Mouse (Mus musculus): ENCODE results near the gene Hcfc2.

The Hcfc2 gene

DNA sequence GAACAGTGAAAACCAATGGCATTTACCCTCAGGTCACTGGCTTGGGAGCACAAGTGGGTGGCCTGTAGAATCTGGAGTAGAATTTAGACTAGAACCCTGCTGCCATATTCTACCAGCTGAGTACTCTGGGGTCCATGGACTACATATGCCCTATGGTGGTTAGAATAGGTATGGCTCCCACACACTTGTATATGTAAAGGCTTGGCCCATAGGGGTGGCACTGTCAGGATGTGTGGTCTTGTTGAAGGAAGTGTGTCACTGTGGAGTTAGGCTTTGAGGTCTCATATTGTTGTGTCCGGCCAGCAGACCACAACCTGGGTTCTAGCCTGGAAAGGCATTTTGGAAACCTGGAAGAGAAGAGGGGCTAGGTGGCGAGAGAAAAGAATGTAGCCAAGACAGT lies 74.8 kb downstream of the Hcfc2 start:
- no peak for DNase-seq (ENCODE audit: low spot score in 2 of 2)

DNA sequence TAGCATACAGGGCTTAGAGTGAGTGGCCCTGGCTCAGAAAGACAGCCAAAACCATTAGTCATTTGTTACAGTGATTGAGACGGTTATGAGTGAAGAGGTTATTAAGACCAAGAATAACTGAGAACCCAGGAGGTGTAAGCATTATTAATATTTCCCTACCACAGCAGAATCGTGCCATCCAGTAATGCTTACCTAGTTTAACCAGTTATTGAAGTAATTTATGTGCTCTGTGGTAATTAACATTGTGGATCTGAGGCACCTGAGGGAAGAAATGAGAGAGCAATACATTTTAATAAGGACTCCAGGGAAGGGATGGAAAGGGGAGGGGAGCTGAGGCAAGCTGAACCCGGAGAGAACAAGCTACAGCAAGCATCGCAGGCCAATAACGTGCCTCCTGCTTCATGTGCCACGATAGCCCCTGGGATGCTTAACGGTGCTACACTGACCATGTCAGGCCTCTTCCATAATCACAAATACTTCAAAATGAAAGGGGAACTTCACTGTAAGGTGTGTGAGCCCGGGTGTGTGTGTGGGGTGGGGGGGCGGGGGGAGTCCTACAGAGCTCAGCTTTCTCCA lies 75.7 kb downstream of the Hcfc2 start:
- no peak for DNase-seq (ENCODE audit: low spot score in 2 of 2)

DNA sequence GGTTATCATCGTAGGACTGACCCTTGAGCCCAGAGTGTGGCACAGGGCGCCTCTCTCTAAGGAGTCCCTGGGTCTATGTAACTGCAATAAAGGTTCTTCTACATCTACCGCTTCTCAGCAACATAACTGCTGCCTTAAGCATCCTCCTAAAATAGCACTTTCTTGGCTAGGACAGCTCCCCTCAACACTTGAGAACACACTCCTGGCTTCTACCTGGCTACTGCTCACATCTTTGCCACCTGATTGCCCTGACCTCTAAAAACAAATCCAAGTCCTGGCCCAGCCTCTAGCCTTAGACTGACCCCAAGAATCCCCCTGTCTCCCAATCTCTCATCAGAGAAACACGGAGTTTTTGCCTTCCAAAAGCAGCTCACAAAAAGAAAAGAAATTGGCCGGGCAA lies 78.9 kb downstream of the Hcfc2 start:
- no peak for DNase-seq (ENCODE audit: low spot score in 2 of 2)

DNA sequence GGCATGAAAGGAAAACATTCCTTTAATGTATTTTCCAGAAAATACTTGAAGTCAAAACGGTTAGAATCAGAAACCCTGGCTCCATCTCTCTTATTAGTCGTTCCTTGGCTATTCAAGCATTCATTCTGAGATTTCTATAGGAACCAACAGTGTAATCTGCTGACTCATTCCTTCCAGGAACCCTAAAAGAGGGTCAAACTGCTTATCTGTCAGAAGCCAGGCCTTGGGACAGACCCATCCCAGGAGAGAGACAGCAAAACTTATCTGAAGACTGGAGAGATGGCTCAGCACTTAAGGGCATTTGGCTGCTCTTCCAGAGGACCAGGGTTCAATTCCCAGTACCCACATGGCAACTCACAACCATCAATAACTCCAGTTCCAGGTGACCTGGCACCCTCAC lies 81.1 kb downstream of the Hcfc2 start:
- no peak for DNase-seq (ENCODE audit: low spot score in 2 of 2)

DNA sequence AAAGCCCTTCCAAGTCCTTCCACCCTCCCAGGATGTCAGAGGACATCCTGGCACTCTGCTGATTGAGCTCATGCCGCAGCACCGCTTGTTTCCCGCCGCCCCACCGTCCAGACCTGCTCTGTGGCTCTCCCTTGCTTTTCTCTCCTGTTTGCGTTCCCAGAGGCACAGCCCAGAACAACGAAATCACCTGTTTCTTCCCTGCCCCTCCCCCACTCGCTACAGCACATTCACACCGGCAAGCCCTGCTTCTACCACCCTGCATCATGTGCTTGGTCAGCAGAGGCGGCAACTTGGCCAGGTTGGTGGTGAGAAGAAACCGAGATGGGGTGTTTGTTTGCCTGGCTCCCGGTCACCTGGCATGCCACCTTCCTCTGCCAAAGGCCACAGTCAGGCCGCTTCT lies 81.9 kb downstream of the Hcfc2 start:
- DNase-seq (ENCODE audit: low spot score in 2 of 2) = no peak

DNA sequence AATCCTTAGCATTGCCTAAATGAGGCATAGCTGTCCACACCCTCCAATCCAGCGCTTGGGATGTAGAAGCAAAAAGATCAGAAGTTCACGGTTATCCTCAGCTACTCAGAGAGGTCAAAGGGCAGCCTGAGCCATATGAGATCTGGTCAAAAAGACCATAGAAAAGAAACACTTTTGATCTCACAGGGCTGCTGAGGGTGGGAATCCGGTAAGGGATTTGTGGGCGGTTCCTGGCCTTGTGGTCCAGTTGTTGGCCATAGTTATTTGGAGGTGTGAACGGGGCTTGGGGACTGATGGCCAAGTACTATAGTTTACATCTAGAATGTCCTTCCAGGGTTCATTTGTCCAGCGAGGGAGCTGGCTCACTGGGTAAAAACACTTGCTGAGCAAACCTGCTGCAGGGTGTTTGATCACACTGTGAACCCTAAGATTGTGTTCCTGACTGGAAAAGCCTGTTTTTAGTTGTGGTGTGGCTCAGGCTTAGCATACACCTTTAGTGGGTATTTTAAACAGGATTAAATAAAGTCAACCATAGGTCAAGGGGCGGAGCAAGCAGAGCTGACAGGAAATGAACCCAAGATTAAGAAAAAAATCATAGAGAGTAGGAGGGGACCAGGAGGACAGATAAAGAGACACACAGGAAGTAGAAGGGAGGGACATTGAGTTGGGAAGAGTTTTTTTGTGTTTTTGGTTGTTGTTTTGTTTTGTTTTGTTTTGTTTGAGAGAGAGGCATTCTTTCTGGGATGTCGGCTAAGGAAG lies 83.0 kb downstream of the Hcfc2 start:
- no peak for DNase-seq (ENCODE audit: low spot score in 2 of 2)

DNA sequence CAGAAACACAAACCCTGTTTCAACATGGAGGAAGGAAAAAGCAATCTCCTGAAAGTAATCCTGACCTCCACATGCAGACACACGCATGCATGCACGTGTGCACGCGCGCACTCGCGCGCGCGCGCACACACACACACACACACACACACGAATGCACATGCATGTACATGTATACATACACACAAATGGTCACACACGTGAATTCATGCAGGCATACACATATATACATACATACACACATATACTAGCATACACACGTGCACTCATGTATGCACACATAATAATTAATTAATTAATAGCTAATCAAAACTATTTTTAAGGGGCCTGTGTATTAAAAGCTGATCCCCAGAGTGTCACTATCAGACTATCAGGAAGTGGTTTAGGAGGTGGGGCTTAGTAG lies 83.9 kb downstream of the Hcfc2 start:
- DNase-seq (ENCODE audit: low spot score in 2 of 2) = no peak

DNA sequence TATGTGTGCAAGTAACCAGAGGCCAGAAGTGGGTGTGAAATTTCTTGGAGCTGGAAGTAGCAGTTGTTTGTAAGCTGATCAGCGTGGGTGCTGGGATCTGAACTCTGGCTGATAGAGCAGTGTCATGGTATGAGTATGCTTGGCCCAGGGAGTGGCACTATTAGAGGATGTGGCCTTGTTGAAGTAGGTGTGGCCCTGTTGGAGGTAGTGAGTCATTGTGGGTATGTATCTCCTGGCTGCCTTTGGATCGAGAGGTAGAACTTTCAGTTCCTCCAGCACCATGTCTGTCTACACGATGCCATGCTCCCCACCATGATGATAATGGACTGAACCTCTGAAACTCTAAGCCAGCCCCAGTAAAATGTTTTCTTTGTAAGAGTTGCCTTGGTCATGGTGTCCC lies 84.4 kb downstream of the Hcfc2 start:
- DNase-seq (ENCODE audit: low spot score in 2 of 2) = no peak

DNA sequence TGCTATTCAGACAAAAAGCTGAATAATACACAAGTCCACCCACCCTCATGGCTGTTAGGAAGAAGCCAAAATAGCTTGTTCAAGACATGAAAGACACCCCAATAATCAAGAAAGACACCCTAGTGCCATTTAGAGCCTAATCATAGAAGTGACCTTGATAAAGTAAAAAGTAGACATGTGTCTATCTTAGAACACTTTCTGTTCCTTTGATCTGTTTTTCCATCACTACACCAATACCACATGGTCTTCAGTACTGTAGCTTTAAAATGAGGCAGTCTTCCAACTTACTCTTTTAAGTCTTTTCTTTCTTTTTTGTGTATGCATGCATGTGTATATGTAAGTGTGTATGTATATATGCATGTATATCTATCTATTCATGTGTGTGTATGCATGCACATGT lies 84.9 kb downstream of the Hcfc2 start:
- no peak for DNase-seq (ENCODE audit: low spot score in 2 of 2)

DNA sequence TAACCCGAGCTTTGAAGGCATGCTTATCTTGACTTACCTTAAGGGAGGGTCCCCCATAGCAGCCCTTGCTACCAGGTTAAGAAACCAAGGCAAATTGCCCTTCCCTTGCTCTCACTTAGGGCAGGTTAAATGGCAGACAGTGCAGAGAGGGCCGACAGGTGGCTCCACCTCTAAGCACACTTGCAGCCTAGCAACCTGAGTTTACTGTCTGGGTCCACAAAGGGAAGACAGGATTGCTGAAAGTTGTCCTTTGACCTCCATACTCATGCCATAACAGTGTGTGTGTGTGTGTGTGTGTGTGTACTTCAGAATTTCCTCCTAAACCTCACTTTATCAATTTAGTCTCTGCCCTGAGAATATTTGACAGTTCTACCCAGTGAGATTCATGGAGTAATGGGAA lies 86.5 kb downstream of the Hcfc2 start:
- DNase-seq (ENCODE audit: low spot score in 2 of 2) = no peak

DNA sequence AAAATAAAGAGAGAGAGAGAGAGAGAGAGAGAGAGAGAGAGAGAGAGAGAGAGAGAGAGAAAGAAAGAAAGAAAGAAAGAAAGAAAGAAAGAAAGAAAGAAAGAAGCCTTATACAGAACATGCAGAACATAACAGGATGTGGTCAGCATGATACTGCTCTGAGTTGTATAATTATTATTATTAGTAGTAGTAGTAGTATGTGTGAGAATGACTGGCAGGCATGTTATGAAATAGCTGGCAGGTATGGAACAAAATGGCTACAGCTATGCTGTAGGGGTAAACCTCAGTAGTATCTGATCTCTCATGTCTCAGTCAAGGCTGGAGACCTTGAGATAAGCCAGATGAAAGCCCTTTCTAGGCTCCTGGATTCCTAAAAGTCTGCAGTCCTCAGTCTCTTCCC lies 93.2 kb downstream of the Hcfc2 start:
- DNase-seq (ENCODE audit: low spot score in 2 of 2) = no peak

DNA sequence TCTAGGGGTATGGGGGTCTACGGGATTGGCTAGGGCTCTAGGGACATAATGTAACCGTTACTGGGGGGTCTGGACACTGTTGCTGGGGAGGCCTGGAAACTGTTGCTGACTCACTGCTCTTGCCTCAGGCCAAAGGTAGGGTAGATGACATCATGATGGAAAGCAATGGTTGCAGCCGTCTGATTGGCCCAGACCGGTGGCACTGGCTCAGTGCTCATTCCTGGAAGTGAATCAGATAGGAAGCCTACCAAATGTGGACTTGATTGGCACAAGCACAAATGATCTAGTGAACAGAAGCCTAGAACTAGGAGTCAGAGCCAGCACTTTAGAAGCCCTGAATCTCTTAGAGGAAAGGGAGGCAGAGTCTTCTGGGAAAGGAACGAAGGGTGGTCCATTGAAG lies 94.5 kb downstream of the Hcfc2 start:
- no peak for DNase-seq (ENCODE audit: low spot score in 2 of 2)

DNA sequence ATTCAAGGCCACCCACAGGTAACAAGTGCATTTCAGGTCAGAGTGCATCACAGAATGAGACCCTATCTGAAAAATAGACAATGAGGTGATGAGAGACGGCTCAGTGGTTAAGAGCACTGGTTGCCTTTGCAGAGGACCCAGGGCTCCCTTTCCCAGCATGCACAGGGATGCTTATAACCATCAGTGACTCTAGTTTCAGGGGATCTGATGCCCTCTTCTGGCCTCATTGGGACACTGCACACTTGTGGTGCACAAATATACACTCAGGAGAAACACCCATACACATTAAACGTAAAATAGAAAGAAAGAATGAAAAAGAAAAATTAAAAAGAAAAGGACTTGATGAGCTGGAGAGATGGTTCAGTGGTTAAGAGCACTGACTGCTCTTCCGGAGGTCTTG lies 95.8 kb downstream of the Hcfc2 start:
- no peak for DNase-seq (ENCODE audit: low spot score in 2 of 2)

All from frontal cortex, postnatal 10 days (tissue).